Mouse (Mus musculus): ENCODE measurements around the gene Tango6.

Tango6 gene

GRCm38 (mm10) chr8:106807461-106807860 lies 124.6 kb downstream of the Tango6 start:
- in situ Hi-C loops (cut with MboI, MseI): loop anchor here in 1 of 2 experiments (5.0 kb wide), 1 partner anchor 80 kb away; no protein-coding TSS in a partner anchor

DNA sequence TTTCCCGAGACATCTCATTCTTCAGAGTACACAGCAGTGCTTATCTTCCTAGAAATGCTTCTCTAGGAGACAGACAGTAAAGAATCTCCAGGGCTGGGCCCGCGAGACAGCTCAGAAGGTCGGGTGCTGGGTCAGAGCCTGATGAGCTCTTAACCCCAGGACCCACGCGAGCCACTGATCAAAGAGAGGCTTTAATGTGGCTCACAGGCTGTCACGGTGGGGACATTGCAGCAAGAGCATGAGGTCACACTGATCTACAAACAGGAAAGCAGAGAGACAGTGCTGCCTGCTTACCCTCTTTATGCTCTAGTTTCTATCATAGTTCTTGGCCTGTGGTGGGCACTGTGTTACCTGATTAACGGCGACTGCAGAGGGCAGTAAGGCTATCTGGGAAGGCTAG lies 126.9 kb downstream of the Tango6 start:
- in situ Hi-C loops (cut with MboI, MseI): loop anchor here in 1 of 2 experiments (5.0 to 10.0 kb wide), 2 partner anchors 78 to 1315 kb away; partner anchors contain the start of gene Zdhhc1

DNA sequence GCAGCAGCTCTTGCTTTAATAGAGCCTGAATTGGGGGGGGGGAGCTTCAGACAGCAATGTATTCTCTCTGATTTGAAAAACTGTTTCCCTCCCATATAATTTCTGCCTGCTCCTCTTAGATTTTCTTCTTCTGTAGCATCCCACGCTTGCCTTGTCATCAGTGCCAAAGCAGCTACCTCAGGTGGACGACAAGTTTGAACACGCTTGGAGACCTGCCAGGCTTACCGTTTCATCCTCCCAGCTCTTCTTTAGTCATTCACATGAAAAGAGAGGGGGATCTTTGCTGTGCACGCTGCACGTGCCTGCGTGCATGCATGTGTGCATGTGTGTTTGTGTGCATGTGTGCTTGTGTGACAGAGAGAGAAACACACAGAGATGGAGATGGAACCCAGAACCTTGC lies 127.5 kb downstream of the Tango6 start:
- in situ Hi-C loops (cut with MboI, MseI): loop anchor here in 1 of 2 experiments (10.0 kb wide), 1 partner anchor 1316 kb away; the partner anchor contains the start of gene Zdhhc1

DNA sequence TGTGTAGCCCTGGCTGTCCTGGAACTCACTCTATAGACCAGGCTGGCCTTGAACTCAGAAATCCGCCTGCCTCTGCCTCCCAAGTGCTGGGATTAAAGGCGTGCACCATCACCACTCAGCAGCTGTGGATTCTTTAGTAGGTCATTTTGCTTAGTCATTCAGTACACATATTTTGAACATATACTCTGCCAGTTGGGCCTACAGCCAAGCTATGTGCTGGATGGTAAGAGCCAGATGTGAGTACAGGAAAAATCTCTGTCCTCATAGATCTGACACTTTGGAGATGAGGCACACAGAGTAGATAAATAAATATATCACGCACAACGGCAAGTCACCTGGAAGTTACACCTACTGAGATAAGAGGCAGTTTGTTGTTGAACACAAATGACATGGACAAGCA lies 129.7 kb downstream of the Tango6 start:
- in situ Hi-C loops (cut with MboI, MseI): loop anchor here in 1 of 2 experiments (10.0 kb wide), 1 partner anchor 1318 kb away; the partner anchor contains the start of gene Zdhhc1

- in situ Hi-C loops (cut with MboI, MseI): loop anchor here in 1 of 2 experiments (10.0 kb wide), 1 partner anchor 1322 kb away; the partner anchor contains the start of gene Zdhhc1
Observed at GRCm38 (mm10) chr8:106816431-106817170, 133.7 kb downstream of the Tango6 start.

- in situ Hi-C loops (cut with MboI, MseI): loop anchor here in 1 of 2 experiments (10.0 kb wide), 1 partner anchor 1322 kb away; the partner anchor contains the start of gene Zdhhc1
Observed at GRCm38 (mm10) chr8:106817171-106817545, 134.3 kb downstream of the Tango6 start.

GRCm38 (mm10) chr8:106818626-106819515 lies 136.0 kb downstream of the Tango6 start:
- in situ Hi-C loops (cut with MboI, MseI): loop anchor here in 1 of 2 experiments (10.0 kb wide), 1 partner anchor 1324 kb away; the partner anchor contains the start of gene Zdhhc1

DNA sequence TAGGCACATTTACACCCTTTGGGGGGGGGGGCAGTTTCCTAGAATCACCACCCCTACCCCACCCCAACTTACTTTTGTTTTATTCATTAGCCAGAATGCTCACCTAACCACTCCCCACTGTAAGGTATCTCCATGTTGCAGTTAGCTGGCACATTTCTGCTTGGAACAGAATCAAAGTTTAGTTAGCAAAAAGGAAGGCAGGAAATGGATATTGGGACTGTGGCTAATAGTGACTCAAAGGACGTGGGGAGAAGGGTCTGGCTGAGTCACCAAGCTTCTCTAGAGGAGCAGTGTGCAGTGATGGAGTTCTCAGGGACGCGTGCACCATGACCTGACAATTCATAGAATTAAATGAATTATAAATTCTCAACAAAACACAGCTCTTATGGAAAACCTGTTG lies 136.7 kb downstream of the Tango6 start:
- in situ Hi-C loops (cut with MboI, MseI): loop anchor here in 1 of 2 experiments (10.0 kb wide), 1 partner anchor 1325 kb away; the partner anchor contains the start of gene Zdhhc1

DNA sequence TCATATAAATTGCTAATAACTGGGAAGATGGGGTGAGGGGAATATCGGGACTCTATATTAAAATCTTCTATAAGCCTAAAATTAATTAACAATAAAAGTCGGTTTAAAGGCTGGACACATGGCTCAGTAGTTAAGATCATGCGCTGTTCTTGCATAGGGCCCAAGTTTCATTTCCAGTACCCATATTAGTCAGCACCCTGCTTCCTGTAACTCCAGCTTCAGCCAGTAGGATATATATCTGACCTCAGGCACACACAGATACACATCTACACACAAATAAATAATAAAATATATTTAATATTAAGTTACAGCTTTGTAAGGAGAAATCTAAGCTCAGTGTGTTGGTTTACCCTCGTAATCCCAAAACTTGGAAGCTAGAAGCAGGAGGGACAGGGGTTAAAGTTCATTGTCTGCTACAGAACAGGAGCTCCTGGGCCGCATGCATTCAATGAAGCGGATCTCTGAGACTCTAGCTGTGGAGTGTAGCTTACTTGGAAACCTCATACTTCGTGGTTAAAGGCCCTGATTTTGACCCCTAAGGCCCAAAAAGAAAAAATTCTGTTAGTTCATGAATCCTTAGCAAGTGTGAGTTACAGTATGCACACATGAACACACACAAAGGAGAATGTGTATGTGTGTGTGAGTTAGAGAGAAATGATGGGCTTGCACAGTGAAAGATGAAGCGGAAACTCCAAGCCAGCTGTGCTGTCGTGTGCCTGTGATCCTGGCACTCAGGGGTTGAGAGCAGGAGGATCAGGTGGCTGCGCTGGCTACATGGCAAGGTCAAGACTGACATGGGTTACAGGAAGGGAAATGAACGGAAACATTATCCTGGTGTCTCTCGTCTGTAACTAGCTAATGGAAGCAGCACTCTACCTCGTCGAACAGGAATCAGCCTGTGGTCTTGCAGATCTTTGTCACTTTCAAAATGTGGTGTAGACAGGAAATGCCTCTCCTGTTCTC lies 138.0 kb downstream of the Tango6 start:
- in situ Hi-C loops (cut with MboI, MseI): no loop called here

DNA sequence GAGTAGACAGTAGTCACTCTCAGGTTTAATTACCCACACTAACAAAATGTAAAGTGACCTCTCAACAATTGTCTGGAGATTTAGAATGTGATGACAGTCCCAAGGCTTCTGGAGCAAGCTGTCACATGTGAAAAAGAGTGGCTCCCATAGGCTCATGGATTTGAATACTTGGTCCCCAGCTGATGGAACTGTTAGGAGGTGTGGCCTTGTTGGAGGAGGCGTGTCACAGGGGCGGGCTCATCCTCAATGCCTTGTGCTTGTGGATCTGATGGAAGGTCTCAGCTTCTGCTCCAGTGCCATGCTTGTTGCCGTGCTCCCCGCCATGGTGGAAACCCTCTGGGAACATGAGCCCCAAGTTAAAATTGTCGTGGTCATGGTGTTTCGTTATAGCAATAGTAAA lies 146.1 kb downstream of the Tango6 start:
- in situ Hi-C loops (cut with MboI, MseI): no loop called here

DNA sequence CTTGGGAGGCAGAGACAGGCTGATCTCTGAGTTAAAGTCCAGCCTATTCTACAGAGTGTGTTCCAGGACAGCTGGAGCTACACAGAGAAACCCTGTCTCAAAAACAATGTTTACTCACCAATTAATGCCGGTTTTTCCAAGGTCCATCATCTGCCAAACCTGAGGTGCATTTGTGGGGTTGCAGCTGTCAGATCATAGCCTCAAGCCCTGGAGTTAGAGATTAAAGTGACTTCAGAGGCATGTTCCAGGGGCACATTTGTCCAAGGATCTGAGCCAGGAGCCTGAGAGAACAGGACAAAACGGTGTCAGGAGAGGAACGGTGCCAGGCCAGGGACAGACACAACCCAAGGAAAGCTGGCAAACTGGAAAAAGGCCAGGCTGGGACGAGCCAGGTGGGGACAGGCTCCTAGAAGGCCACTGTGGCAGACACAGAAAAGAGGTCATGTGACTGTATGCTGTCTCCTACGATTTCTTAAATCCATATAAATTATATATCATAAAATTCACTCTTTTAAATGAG lies 146.7 kb downstream of the Tango6 start:
- in situ Hi-C loops (cut with MboI, MseI): no loop called here

DNA sequence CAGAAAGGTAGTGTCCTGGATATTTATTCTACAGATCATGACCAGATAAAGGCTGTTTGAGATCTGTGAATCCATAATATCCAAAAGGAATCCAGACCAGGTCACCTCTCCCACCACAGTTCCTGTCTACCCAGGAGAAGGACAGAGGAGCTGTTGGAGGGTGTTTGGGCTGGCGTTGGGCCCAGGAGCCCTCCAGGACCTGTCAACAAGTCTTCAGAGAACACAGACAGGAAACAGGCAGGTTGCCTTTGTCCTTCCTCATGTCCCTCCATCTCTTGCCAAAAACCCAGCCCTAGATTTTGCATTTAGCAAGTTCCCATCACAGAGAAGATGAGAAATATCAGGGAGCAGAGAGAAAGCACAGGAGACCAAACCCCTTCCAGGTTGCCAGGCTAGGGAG lies 152.0 kb downstream of the Tango6 start:
- in situ Hi-C loops (cut with MboI, MseI): no loop called here

GRCm38 (mm10) chr8:106836525-106836924 lies 153.7 kb downstream of the Tango6 start:
- in situ Hi-C loops (cut with MboI, MseI): no loop called here

GRCm38 (mm10) chr8:106838803-106839202 lies 155.9 kb downstream of the Tango6 start:
- in situ Hi-C loops (cut with MboI, MseI): no loop called here

- in situ Hi-C loops (cut with MboI, MseI): no loop called here
Observed at GRCm38 (mm10) chr8:106839209-106840001, 156.5 kb downstream of the Tango6 start.

GRCm38 (mm10) chr8:106850034-106850433 lies 167.2 kb downstream of the Tango6 start:
- in situ Hi-C loops (cut with MboI, MseI): no loop called here

DNA sequence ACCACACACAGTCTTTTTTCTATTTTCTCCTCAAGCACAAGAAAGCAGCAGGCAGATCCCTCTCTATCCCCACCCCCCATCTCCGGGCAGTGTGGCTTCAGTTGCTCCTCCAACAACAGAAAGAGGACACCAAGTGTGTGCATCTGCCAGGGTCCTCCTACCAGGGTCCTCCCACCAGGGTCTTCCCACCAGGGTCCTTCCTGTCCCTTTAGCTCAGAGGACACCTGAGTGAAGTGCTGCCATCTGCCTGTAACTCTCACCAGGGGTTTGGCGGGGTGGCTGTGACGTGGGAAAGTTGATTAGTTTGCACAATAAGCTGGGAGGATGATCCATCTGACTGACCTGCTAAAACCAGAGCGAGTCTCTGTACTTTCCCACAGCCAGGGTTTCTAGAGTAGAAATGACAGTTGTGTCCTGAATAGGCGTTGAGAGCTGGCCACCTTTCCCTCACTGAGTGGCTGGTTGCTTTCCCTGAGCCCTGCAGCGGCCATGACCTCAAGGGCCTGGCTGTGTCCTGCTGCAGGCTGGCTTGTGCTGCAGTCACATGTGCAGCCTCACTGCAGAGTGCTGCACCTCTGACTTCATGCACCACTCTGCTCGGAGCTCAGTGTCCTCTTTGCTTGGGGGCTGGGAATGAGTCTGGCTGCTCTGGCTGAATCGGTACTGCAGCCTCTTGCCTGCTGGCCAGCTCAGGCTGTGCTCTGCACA lies 171.8 kb downstream of the Tango6 start:
- in situ Hi-C loops (cut with MboI, MseI): no loop called here

DNA sequence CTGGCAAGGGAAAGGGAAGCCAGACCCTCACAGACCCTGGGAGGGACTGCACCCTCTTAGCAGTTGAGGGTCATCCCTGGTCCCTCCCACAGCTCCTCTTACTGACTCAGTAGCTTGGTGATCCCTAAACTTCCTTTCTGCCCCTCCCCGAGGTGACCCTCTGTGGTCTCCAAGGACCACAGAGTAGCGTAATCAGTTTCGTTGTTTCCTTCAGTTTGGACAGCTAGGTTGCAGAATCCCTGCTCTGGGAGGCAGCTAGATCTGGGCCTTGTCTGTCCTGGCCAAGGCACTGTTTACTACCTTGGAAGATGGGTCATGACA lies 172.3 kb downstream of the Tango6 start:
- in situ Hi-C loops (cut with MboI, MseI): no loop called here

- in situ Hi-C loops (cut with MboI, MseI): no loop called here
Observed at GRCm38 (mm10) chr8:106862845-106863244, 180.0 kb downstream of the Tango6 start.
